11 mouse cellular contexts compared by ENCODE assay signal in genomic region chr1:91079740-91080422, GRCm38 (mm10).
DNase-seq lines count a peak whose midpoint lies in the region; ATAC-seq and TF ChIP-seq lines count a peak whose summit lies in the region.
"Had no signal": no experiment of that assay in that cellular context is flagged by ENCODE, and none has a peak within 500 bp of the region (broad histone marks: within the 10 kb centered on the region; RNA-seq: fewer than 3 reads in every experiment).

No protein-coding gene starts in this region.

- no peak overlapping the region for H3K4me3 ChIP-seq in hindbrain, embryonic 15.5 days
- H3K4me3 ChIP-seq in hindbrain, embryonic 12.5 days: no peak overlapping the region
- no peak overlapping the region for H3K4me3 ChIP-seq in neural tube, embryonic 13.5 days
- no peak overlapping the region for H3K4me3 ChIP-seq in intestine, postnatal 0 days (ENCODE audit: low read depth, low read length)
- no peak overlapping the region for H3K4me3 ChIP-seq in stomach, postnatal 0 days (ENCODE audit: low read depth, low read length)
- H3K4me3 ChIP-seq: forebrain, embryonic 13.5 days; myocyte had no signal

- DNase-seq in neural tube, embryonic 10.5 days (ENCODE audit: extremely low spot score, low spot score): no peak
- no peak for DNase-seq in stomach, postnatal 0 days (ENCODE audit: low spot score)
- DNase-seq in embryo, embryonic 11 days: no peak
- DNase-seq: cerebellum, postnatal 14 days had no signal

- H3K27ac ChIP-seq in hindbrain, embryonic 15.5 days (replicated peaks): 0 out of 2 replicates have a peak overlapping the region, but pooled peaks have one; percentile 18
- no peak overlapping the region for H3K27ac ChIP-seq in hindbrain, embryonic 12.5 days
- H3K27ac ChIP-seq in neural tube, embryonic 13.5 days (replicated peaks): no peak overlapping the region
- peak overlapping the region; percentile 65 for H3K27ac ChIP-seq in intestine, postnatal 0 days (ENCODE audit: low read depth, low read length)
- H3K27ac ChIP-seq in stomach, postnatal 0 days (replicated peaks): 0 out of 2 replicates have a peak overlapping the region, but pooled peaks have one; percentile 24
- H3K27ac ChIP-seq: forebrain, embryonic 13.5 days had no signal

- H3K4me1 ChIP-seq in hindbrain, embryonic 15.5 days (replicated peaks): 0 out of 2 replicates have a peak, but pooled peaks cover 5% of the 10 kb centered on the region
- H3K4me1 ChIP-seq in hindbrain, embryonic 12.5 days: peaks cover 15% of the 10 kb centered on the region
- H3K4me1 ChIP-seq in neural tube, embryonic 13.5 days (replicated peaks): peaks cover 32% of the 10 kb centered on the region
- peaks cover 19% of the 10 kb centered on the region; the same call in 1 of the 2 replicates for H3K4me1 ChIP-seq in intestine, postnatal 0 days (replicated peaks; ENCODE audit: control insufficient read depth, insufficient read depth, low read length)
- peaks cover 3% of the 10 kb centered on the region; the same call in 1 of the 2 replicates for H3K4me1 ChIP-seq in stomach, postnatal 0 days (replicated peaks; ENCODE audit: control insufficient read depth, insufficient read depth)
- H3K4me1 ChIP-seq: forebrain, embryonic 13.5 days had no signal

- TF ChIP-seq EP300 in stomach, postnatal 0 days (optimal IDR thresholded peaks at IDR 0.05): no peak

- no peak overlapping the region for H3K9ac ChIP-seq in hindbrain, embryonic 15.5 days
- H3K9ac ChIP-seq in hindbrain, embryonic 12.5 days: no peak overlapping the region
- H3K9ac ChIP-seq in neural tube, embryonic 13.5 days: no peak overlapping the region
- H3K9ac ChIP-seq in intestine, postnatal 0 days (ENCODE audit: low read depth, low read length): no peak overlapping the region
- H3K9ac ChIP-seq in stomach, postnatal 0 days (ENCODE audit: low read length): no peak overlapping the region
- H3K9ac ChIP-seq: forebrain, embryonic 13.5 days had no signal

- no peaks in the 10 kb centered on the region for H3K27me3 ChIP-seq in hindbrain, embryonic 15.5 days
- no peaks in the 10 kb centered on the region for H3K27me3 ChIP-seq in hindbrain, embryonic 12.5 days
- H3K27me3 ChIP-seq in neural tube, embryonic 13.5 days: no peaks in the 10 kb centered on the region
- H3K27me3 ChIP-seq in intestine, postnatal 0 days (replicated peaks; ENCODE audit: control insufficient read depth, insufficient read depth, low read length): no peaks in the 10 kb centered on the region
- H3K27me3 ChIP-seq in stomach, postnatal 0 days (ENCODE audit: control insufficient read depth, insufficient read depth, low read length): no peaks in the 10 kb centered on the region
- H3K27me3 ChIP-seq: CH12.LX; forebrain, embryonic 13.5 days had no signal

- TF ChIP-seq CTCF in intestine, postnatal 0 days (IDR thresholded peaks at IDR 0.05; ENCODE audit: low read depth): no peak
- no peak for TF ChIP-seq CTCF in stomach, postnatal 0 days (IDR thresholded peaks at IDR 0.05; ENCODE audit: low read depth)

- H3K36me3 ChIP-seq in hindbrain, embryonic 15.5 days: no peaks in the 10 kb centered on the region
- H3K36me3 ChIP-seq in hindbrain, embryonic 12.5 days: no peaks in the 10 kb centered on the region
- H3K36me3 ChIP-seq in neural tube, embryonic 13.5 days: no peaks in the 10 kb centered on the region
- H3K36me3 ChIP-seq in intestine, postnatal 0 days (ENCODE audit: control insufficient read depth, insufficient read depth): peaks cover 21% of the 10 kb centered on the region; the same call in 1 of the 2 replicates
- H3K36me3 ChIP-seq in stomach, postnatal 0 days (ENCODE audit: control insufficient read depth, insufficient read depth, low read length): no peaks in the 10 kb centered on the region

- H3K9me3 ChIP-seq in hindbrain, embryonic 15.5 days: no peaks in the 10 kb centered on the region
- no peaks in the 10 kb centered on the region for H3K9me3 ChIP-seq in hindbrain, embryonic 12.5 days (replicated peaks)
- no peaks in the 10 kb centered on the region for H3K9me3 ChIP-seq in neural tube, embryonic 13.5 days
- no peaks in the 10 kb centered on the region for H3K9me3 ChIP-seq in intestine, postnatal 0 days (ENCODE audit: control insufficient read depth)
- no peaks in the 10 kb centered on the region for H3K9me3 ChIP-seq in stomach, postnatal 0 days (ENCODE audit: control insufficient read depth, low read length)
- H3K9me3 ChIP-seq: forebrain, embryonic 13.5 days had no signal

- H3K4me2 ChIP-seq in hindbrain, embryonic 15.5 days: no peak overlapping the region
- no peak overlapping the region for H3K4me2 ChIP-seq in hindbrain, embryonic 12.5 days (replicated peaks)
- no peak overlapping the region for H3K4me2 ChIP-seq in neural tube, embryonic 13.5 days
- no peak overlapping the region for H3K4me2 ChIP-seq in intestine, postnatal 0 days (replicated peaks; ENCODE audit: low read depth)
- no peak overlapping the region for H3K4me2 ChIP-seq in stomach, postnatal 0 days (replicated peaks; ENCODE audit: low read depth)
- H3K4me2 ChIP-seq: forebrain, embryonic 13.5 days had no signal

- WGBS in hindbrain, embryonic 15.5 days: 69% methylated on average over 10 of the region's 10 CpGs
- WGBS in hindbrain, embryonic 12.5 days: 85% methylated on average over 10 of the region's 10 CpGs
- WGBS in neural tube, embryonic 13.5 days: 63% methylated on average over 10 of the region's 10 CpGs
- 56% methylated on average over 10 of the region's 10 CpGs for WGBS in intestine, postnatal 0 days
- 79% methylated on average over 10 of the region's 10 CpGs for WGBS in stomach, postnatal 0 days

- ATAC-seq in hindbrain, embryonic 15.5 days (ENCODE audit: low FRiP score, low read depth): no peak
- no peak for ATAC-seq in hindbrain, embryonic 12.5 days (ENCODE audit: low FRiP score)
- ATAC-seq in neural tube, embryonic 13.5 days (ENCODE audit: low read depth): 0 out of 2 replicates have a peak, but pooled peaks have one; percentile 55
- peak; percentile 68 for ATAC-seq in intestine, postnatal 0 days
- no peak for ATAC-seq in stomach, postnatal 0 days (ENCODE audit: low FRiP score, low TSS enrichment)
- ATAC-seq: forebrain, embryonic 13.5 days had no signal

Comparison
In these comparisons a context has a peak if more than half of its experiments do, and no peak if none do; other contexts are left out.
1. H3K27ac ChIP-seq: peak in hindbrain, embryonic 15.5 days (single experiment), intestine, postnatal 0 days (single experiment) and stomach, postnatal 0 days (single experiment); none in hindbrain, embryonic 12.5 days (single experiment) and neural tube, embryonic 13.5 days (single experiment).
2. ATAC-seq: peak in neural tube, embryonic 13.5 days (single experiment) and intestine, postnatal 0 days (single experiment); none in hindbrain, embryonic 15.5 days (single experiment), hindbrain, embryonic 12.5 days (single experiment) and stomach, postnatal 0 days (single experiment).